Mouse (Mus musculus) heart, postnatal 36 days (tissue): Measurements from ENCODE around the gene Myf5. TPM values are rescaled to one million over a fixed set of nuclear protein-coding genes. Genes with fewer than 3 reads are reported as not detected.

Experiments
- DNase-seq, 2 experiments: peaks; one replicate each; pipeline ENCODE4 v3.0.0; 2021 to 2022
- intact Hi-C: fragments of 180-260 bp; cut with DNase I; formaldehyde crosslinking; loops from one replicate; pipeline ENCODE4 v1.15.1; 2025
- microRNA-seq, 2 experiments: library from miRNA; unstranded; fragments of <30 nt; microRNA quantifications; one replicate each; pipeline ENCODE4 v1.2.0; 2021; ENCODE audit warnings: borderline number of aligned reads in 2 of 2
- total RNA-seq, 2 experiments: library from RNA; stranded (reverse); gene quantifications; 2 replicates each; pipeline ENCODE4 v1.2.3; 2021

The Myf5 gene
- total RNA-seq, 2 experiments from 2014 or later: not detected

- intact Hi-C loops: loop anchor here (1.0 to 10.0 kb wide), 3 partner anchors 142 to 308 kb away; no protein-coding TSS in a partner anchor
- DNase-seq: peak; percentile 7 to 32
Measured at GRCm38 (mm10) chr10:107442781-107443180, 43.2 kb downstream of the Myf5 start.

GRCm38 (mm10) chr10:107436967-107437366, 49.0 kb downstream of the Myf5 start:
- DNase-seq: no peak
- intact Hi-C loops: no loop called here

Small RNA genes lying within 50 kb of the gene (microRNA-seq; reads per million reads assigned to microRNA genes)
- 0 reads per million in 2 experiments for gene Gm44403

Other genes starting within 250 kb of the Myf5 start
- gene Lin7a, start 214.4 kb downstream of the Myf5 start, total RNA-seq: 1 to 10 TPM; 1.2 to 2.1 TPM
- gene Myf6, start 8.6 kb upstream of the Myf5 start, total RNA-seq: not detected
- gene Ptprq, start 233.9 kb upstream of the Myf5 start, total RNA-seq: under 1 TPM; 0.08 to 0.14 TPM